Mouse (Mus musculus): ENCODE data around the gene Atp2b2. TPM values are rescaled to one million over a fixed set of nuclear protein-coding genes. Genes with fewer than 3 reads are reported as not detected.

Gene Atp2b2
- polyA plus RNA-seq, 2 experiments = 0.55 to 0.91 TPM

DNA sequence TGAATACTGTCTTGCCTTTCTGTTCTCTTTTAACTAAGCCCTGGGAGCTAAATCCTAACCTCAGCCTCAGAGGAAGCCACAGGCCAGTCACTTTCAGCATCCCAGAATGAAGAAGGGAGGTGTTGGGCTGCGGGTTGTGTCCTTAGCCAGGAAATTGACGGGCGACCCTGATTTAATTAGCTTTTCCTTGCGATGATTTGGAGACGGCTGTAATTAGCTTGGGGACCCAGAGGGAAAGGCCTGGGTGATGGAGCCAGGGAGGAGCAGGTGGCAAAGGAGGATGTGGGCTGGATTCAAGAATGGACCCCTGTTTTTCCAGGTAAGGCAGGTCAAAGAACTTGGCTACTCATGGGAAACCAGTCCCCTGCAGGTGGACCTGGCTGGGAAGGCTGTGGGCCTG, 138.0 kb downstream of the Atp2b2 start:
- 56% methylated on average over 5 of the region's 5 CpGs for WGBS (ENCODE audit: insufficient replicate concordance)
- DNase-seq (ENCODE audit: low read depth in 3 of 3, low spot score in 3 of 3) = no peak

DNA sequence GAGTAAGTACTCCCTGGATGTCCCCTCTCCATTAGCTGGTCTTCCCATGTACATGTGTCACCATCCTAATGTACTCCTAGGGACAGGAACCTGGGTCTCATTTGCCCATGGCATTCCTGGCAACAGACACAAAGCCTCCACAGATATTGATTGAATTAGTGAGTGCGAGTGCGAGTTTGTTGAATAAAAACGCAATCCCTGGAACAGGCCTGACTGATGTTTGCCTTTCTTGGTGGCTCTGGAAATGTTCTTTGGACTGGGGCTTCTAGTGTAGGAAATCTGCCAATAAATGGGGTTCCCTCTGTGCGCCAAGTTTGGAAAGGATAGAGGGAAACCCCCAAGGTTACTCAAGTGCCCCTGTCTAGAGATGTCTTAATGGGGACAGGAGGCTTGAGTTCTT, 146.4 kb downstream of the Atp2b2 start:
- ATAC-seq (ENCODE audit: insufficient read depth) = no peak
- WGBS (ENCODE audit: insufficient replicate concordance) = 62% methylated on average over 4 of the region's 4 CpGs

More for the DNA sequence above, 138.0 kb downstream of the Atp2b2 start:
- Histone ChIP-seq H3K4me3 (ENCODE audit: insufficient read depth in 1 of 2, low read depth in 2 of 2, low read length in 2 of 2) (no peak overlapping the region), H3K4me1 (replicated peaks; ENCODE audit: control insufficient read depth in 2 of 2, insufficient read depth in 2 of 2, low read length in 1 of 2) (no peaks in the 10 kb centered on the region), H3K9ac (replicated peaks) (no peak overlapping the region), H3K9me3 (ENCODE audit: control insufficient read depth, low read length) (no peaks in the 10 kb centered on the region), H3K36me3 (replicated peaks; ENCODE audit: control insufficient read depth, insufficient read depth, low read depth) (no peaks in the 10 kb centered on the region), H3K27ac (no peak overlapping the region), H3K4me2 (ENCODE audit: low read depth) (no peak overlapping the region), H3K27me3 (ENCODE audit: control insufficient read depth, insufficient read depth, low read length) (no peaks in the 10 kb centered on the region)
- no peak for ATAC-seq (ENCODE audit: insufficient read depth)
- no peak for TF ChIP-seq EP300 (IDR thresholded peaks at IDR 0.05; ENCODE audit: low read depth)
- no peak for TF ChIP-seq CTCF (IDR thresholded peaks at IDR 0.05; ENCODE audit: low read depth)

GRCm38 (mm10) chr6:113894008-113894407, 148.4 kb downstream of the Atp2b2 start:
- H3K4me1 ChIP-seq (replicated peaks; ENCODE audit: control insufficient read depth in 2 of 2, insufficient read depth in 2 of 2, low read length in 1 of 2) = peaks cover 0 to 17% of the 10 kb centered on the region in 2 experiments; a peak in 3 of 4 replicates
- peaks cover 6% of the 10 kb centered on the region for H3K27me3 ChIP-seq (ENCODE audit: control insufficient read depth, insufficient read depth, low read length)
- no peak overlapping the region for H3K4me3 ChIP-seq (ENCODE audit: insufficient read depth in 1 of 2, low read depth in 2 of 2, low read length in 2 of 2)
- ATAC-seq (ENCODE audit: insufficient read depth) (peak; percentile 57; the same call in 1 of the 2 replicates), DNase-seq (ENCODE audit: low read depth in 3 of 3, low spot score in 3 of 3) (peak; percentile 10 to 30 (median 26))
- TF ChIP-seq CTCF (IDR thresholded peaks at IDR 0.05; ENCODE audit: low read depth) = no peak
- no peak for TF ChIP-seq EP300 (IDR thresholded peaks at IDR 0.05; ENCODE audit: low read depth)
- H3K9me3 ChIP-seq (ENCODE audit: control insufficient read depth, low read length) = no peaks in the 10 kb centered on the region
- H3K27ac ChIP-seq = no peak overlapping the region
- H3K9ac ChIP-seq (replicated peaks) = no peak overlapping the region
- 43% methylated on average over 3 of the region's 3 CpGs for WGBS (ENCODE audit: insufficient replicate concordance)
- H3K4me2 ChIP-seq (ENCODE audit: low read depth) = no peak overlapping the region
- H3K36me3 ChIP-seq (replicated peaks; ENCODE audit: control insufficient read depth, insufficient read depth, low read depth) = no peaks in the 10 kb centered on the region

More for the DNA sequence above, 146.4 kb downstream of the Atp2b2 start:
- peaks cover 6% of the 10 kb centered on the region for H3K27me3 ChIP-seq (ENCODE audit: control insufficient read depth, insufficient read depth, low read length)
- no peak overlapping the region for H3K27ac ChIP-seq
- H3K9ac ChIP-seq (replicated peaks) = no peak overlapping the region
- no peak overlapping the region for H3K4me2 ChIP-seq (ENCODE audit: low read depth)
- H3K9me3 ChIP-seq (ENCODE audit: control insufficient read depth, low read length) = no peaks in the 10 kb centered on the region
- H3K4me3 ChIP-seq (ENCODE audit: insufficient read depth in 1 of 2, low read depth in 2 of 2, low read length in 2 of 2) = no peak overlapping the region
- no peaks in the 10 kb centered on the region for H3K36me3 ChIP-seq (replicated peaks; ENCODE audit: control insufficient read depth, insufficient read depth, low read depth)
- no peak for TF ChIP-seq CTCF (IDR thresholded peaks at IDR 0.05; ENCODE audit: low read depth)
- no peak for TF ChIP-seq EP300 (IDR thresholded peaks at IDR 0.05; ENCODE audit: low read depth)
- peaks cover 0 to 17% of the 10 kb centered on the region in 2 experiments; a peak in 3 of 4 replicates for H3K4me1 ChIP-seq (replicated peaks; ENCODE audit: control insufficient read depth in 2 of 2, insufficient read depth in 2 of 2, low read length in 1 of 2)
- no peak for DNase-seq (ENCODE audit: low read depth in 3 of 3, low spot score in 3 of 3)

DNA sequence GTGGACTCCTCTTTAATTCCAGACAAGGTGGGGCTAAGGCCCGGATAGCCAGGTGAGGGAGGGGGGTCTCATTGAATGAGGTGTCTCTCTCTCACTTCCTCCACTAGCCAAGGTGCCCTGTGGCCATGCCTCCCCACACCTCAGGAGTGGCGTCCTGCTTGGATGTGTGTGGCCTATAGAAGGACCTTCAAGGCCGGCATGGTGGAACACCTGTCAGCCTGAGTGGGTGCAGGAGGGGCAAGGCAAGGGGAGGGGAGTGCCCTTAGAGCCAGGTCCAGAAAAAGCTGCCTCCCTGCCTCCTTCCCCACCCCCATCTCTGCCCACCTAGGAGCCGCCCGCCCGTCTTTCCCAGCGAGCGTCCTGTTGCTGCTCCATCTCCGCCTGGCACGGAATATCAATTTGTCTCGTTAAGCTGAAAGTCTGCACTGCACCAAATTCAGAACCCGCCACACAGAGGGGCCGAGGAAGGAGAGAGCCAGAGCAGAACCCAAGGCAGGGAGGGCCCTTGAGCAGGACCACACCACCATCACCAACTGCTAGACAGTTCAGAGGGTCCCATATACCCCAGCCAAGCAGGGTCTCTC, 150.2 kb downstream of the Atp2b2 start:
- H3K36me3 ChIP-seq (replicated peaks; ENCODE audit: control insufficient read depth, insufficient read depth, low read depth) = no peaks in the 10 kb centered on the region
- H3K4me2 ChIP-seq (ENCODE audit: low read depth) = no peak overlapping the region
- H3K27ac ChIP-seq = no peak overlapping the region
- H3K9ac ChIP-seq (replicated peaks) = no peak overlapping the region
- no peaks in the 10 kb centered on the region for H3K9me3 ChIP-seq (ENCODE audit: control insufficient read depth, low read length)
- no peak for ATAC-seq (ENCODE audit: insufficient read depth)
- peaks cover 6% of the 10 kb centered on the region for H3K27me3 ChIP-seq (ENCODE audit: control insufficient read depth, insufficient read depth, low read length)
- DNase-seq (ENCODE audit: low read depth in 3 of 3, low spot score in 3 of 3) = no peak
- no peak overlapping the region for H3K4me3 ChIP-seq (ENCODE audit: insufficient read depth in 1 of 2, low read depth in 2 of 2, low read length in 2 of 2)
- WGBS (ENCODE audit: insufficient replicate concordance) = 35% methylated on average over 13 of the region's 13 CpGs
- no peak for TF ChIP-seq EP300 (IDR thresholded peaks at IDR 0.05; ENCODE audit: low read depth)
- TF ChIP-seq CTCF (IDR thresholded peaks at IDR 0.05; ENCODE audit: low read depth) = no peak
- peaks cover 0 to 15% of the 10 kb centered on the region in 2 experiments; a peak in 3 of 4 replicates for H3K4me1 ChIP-seq (replicated peaks; ENCODE audit: control insufficient read depth in 2 of 2, insufficient read depth in 2 of 2, low read length in 1 of 2)

DNA sequence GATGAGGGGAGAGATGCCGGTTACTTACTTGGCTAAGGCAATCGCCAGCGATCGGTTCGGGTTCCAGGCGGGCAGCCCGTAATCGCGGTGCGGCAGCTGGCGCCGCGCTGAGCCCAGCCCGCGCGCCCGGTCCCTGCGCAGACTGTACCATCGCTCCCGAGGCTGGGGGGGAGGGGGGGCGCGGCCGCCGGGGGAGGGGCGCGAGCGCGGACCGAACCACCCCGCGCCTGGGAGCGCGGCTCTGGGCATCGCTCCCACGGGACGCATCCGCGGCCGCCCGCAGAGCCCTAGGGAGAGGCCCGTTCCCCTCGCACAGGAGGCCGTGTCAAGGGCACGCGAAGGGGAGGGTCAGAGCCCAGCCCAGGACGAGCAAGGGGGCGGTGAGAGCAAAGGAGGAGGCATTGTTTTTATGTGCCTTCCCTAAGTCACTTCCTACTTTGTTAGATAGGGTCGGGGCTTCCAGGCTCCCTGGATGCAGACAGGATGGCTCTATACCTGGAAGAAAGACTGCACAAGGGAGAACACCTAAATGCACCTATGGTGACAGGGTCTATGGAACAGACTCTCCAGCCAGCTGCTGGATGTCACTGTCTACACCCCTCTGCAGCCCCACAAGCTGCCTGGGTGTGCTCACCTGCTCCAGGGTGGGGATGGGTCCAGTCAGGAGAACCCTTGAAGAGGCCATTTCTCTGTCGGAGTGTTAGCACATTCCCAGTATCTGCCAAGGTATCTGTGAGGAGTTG, 151.0 kb downstream of the Atp2b2 start:
- Histone ChIP-seq H3K9ac (replicated peaks) (no peak overlapping the region), H3K4me1 (replicated peaks; ENCODE audit: control insufficient read depth in 2 of 2, insufficient read depth in 2 of 2, low read length in 1 of 2) (peaks cover 0 to 11% of the 10 kb centered on the region in 2 experiments; a peak in 3 of 4 replicates), H3K27ac (no peak overlapping the region), H3K4me3 (ENCODE audit: insufficient read depth in 1 of 2, low read depth in 2 of 2, low read length in 2 of 2) (peak overlapping the region in 1 of 2 experiments; percentile 20; a peak in 2 of 4 replicates), H3K9me3 (ENCODE audit: control insufficient read depth, low read length) (no peaks in the 10 kb centered on the region), H3K36me3 (replicated peaks; ENCODE audit: control insufficient read depth, insufficient read depth, low read depth) (no peaks in the 10 kb centered on the region), H3K4me2 (ENCODE audit: low read depth) (peak overlapping the region; percentile 3), H3K27me3 (ENCODE audit: control insufficient read depth, insufficient read depth, low read length) (peaks cover 6% of the 10 kb centered on the region)
- ATAC-seq (ENCODE audit: insufficient read depth) (0 out of 2 replicates have a peak, but pooled peaks have one; percentile 7), DNase-seq (ENCODE audit: low read depth in 3 of 3, low spot score in 3 of 3) (no peak)
- 2% methylated on average over 49 of the region's 49 CpGs for WGBS (ENCODE audit: insufficient replicate concordance)
- no peak for TF ChIP-seq EP300 (IDR thresholded peaks at IDR 0.05; ENCODE audit: low read depth)
- TF ChIP-seq CTCF (IDR thresholded peaks at IDR 0.05; ENCODE audit: low read depth) = no peak

All from liver, embryonic 14.5 days (tissue).